Mouse (Mus musculus) spleen, adult 2 months (tissue): ENCODE data around the gene 1500009L16Rik.

Source experiments
- CTCF ChIP-seq: fragments of 200-500 bp; IDR thresholded peaks from 2 replicates; pipeline ENCODE4 v1.5.1; 2011; ENCODE audit warnings: mild to moderate bottlenecking, inconsistent platforms; ENCODE audit not compliant: insufficient read depth, insufficient read length, insufficient replicate concordance; ENCODE audit errors: extremely low read depth
- POLR2A ChIP-seq: fragments of 200-500 bp; IDR thresholded peaks from 2 replicates; pipeline ENCODE4 v1.6.1; 2011; ENCODE audit warnings: low read depth, low read length, inconsistent platforms

DNA sequence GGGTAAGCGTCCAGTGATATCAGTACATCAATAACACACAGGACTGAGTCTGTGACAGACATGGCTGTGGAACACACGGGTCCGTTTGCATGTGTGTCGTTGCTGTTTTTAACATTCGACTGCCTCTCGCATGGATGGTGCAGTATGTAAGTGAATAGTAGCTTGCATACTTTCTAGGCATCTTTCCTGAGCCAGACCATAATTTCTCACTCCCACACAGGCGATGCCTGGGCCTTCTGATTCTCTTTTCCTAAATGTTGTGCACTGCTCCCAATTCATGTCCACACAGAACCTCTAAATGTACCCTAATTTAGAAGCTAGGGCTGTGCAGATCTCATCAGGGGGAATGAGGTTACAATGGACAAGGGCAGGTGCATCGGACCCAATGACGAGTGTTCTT is 54.6 kb downstream of the 1500009L16Rik start:
- TF ChIP-seq POLR2A (no peak), CTCF (no peak)
